Mouse (Mus musculus) forebrain, postnatal 0 days (tissue): ENCODE results near the gene Gdf9. TPM values are rescaled to one million over a fixed set of nuclear protein-coding genes. Genes with fewer than 3 reads are reported as not detected.

Experiments used
- ATAC-seq: fragments of 200-750 bp; cut with Nextera tagmentation; 2 replicates; pipeline ENCODE4 v1.8.0; 2017; ENCODE audit warnings: mild to moderate bottlenecking, moderate library complexity
- DNase-seq: peaks from one replicate; pipeline ENCODE4 v3.0.0-alpha.2; 2015
- H3K27ac ChIP-seq: fragments of 300-500 bp; sonication (generic); 2 replicates; pipeline ENCODE4 v1.5.1; 2014; ENCODE audit warnings: low read depth, mild to moderate bottlenecking, antibody characterized with exemption, low read length, moderate library complexity, mixed read lengths
- H3K27me3 ChIP-seq: fragments of 300-500 bp; sonication (generic); 2 replicates; pipeline ENCODE4 v1.6.1; 2014; ENCODE audit warnings: mild to moderate bottlenecking, low read length, mixed read lengths; ENCODE audit not compliant: insufficient read depth
- H3K36me3 ChIP-seq: fragments of 300-500 bp; sonication (generic); 2 replicates; pipeline ENCODE4 v1.6.1; 2014; ENCODE audit warnings: mild to moderate bottlenecking, moderate library complexity; ENCODE audit not compliant: insufficient read depth
- H3K4me1 ChIP-seq: fragments of 300-500 bp; sonication (generic); 2 replicates; pipeline ENCODE4 v1.6.1; 2014; ENCODE audit warnings: antibody characterized with exemption; ENCODE audit not compliant: insufficient read depth
- H3K4me2 ChIP-seq: fragments of 300-500 bp; sonication (generic); 2 replicates; pipeline ENCODE4 v1.6.1; 2014; ENCODE audit warnings: low read depth, mild to moderate bottlenecking, moderate library complexity
- H3K4me3 ChIP-seq: fragments of 300-500 bp; sonication (generic); 2 replicates; pipeline ENCODE4 v1.5.1; 2014; ENCODE audit warnings: low read depth, low read length, mixed read lengths
- H3K9ac ChIP-seq: fragments of 300-500 bp; sonication (generic); 2 replicates; pipeline ENCODE4 v1.6.1; 2014; ENCODE audit warnings: mild to moderate bottlenecking
- H3K9me3 ChIP-seq: fragments of 300-500 bp; sonication (generic); 2 replicates; pipeline ENCODE4 v1.6.1; 2016; ENCODE audit warnings: low read length
- CTCF ChIP-seq: sonication (generic); IDR thresholded peaks from 2 replicates; pipeline ENCODE4 v1.5.1; 2016; ENCODE audit warnings: antibody characterized with exemption, control low read depth, low read depth
- WGBS: fragments of 180-500 bp; shearing (Covaris S2); extraction: QIAGEN DNeasy Blood & Tissue Kit; methylation state at CpG from one replicate; pipeline ENCODE4 v1.1.7; 2014; 5-methylcytosine and 5-hydroxymethylcytosine counted together
- polyA plus RNA-seq: library from polyadenylated mRNA; unstranded; fragments of >200 nt; fragmentation: Nextera tagmentation; extraction: Ambion mirVana; gene quantifications from 2 replicates; pipeline ENCODE4 v1.2.1, GENCODE M21; 2015
- total RNA-seq: library from RNA; depleted of rRNA; stranded (reverse); fragments of >200 nt; gene quantifications from 2 replicates; pipeline ENCODE4 v1.2.3, GENCODE M21; 2014

Gene Gdf9
- total and polyA plus RNA-seq, 2 experiments from 2014 or later = 0.67 to 2.0 TPM

GRCm38 (mm10) chr11:53475620-53476019 is 44.8 kb downstream of the Gdf9 start:
- no peaks in the 10 kb centered on the region for H3K9me3 ChIP-seq
- DNase-seq (peak; percentile 61), ATAC-seq (peak; percentile 66)
- no peak for TF ChIP-seq CTCF
- WGBS = 10% methylated on average over 8 of the region's 8 CpGs
- peak overlapping the region; percentile 41 for H3K9ac ChIP-seq
- H3K4me1 ChIP-seq = peaks cover 12% of the 10 kb centered on the region
- no peaks in the 10 kb centered on the region for H3K36me3 ChIP-seq
- peak overlapping the region; percentile 89 for H3K27ac ChIP-seq
- 0 out of 2 replicates have a peak, but pooled peaks cover 14% of the 10 kb centered on the region for H3K27me3 ChIP-seq
- peak overlapping the region; percentile 16 for H3K4me3 ChIP-seq
- peak overlapping the region; percentile 43 for H3K4me2 ChIP-seq

GRCm38 (mm10) chr11:53477833-53478232 is 47.0 kb downstream of the Gdf9 start:
- no peak for TF ChIP-seq CTCF
- Histone ChIP-seq H3K27me3 (0 out of 2 replicates have a peak, but pooled peaks cover 17% of the 10 kb centered on the region), H3K9me3 (no peaks in the 10 kb centered on the region), H3K9ac (no peak overlapping the region), H3K4me1 (peaks cover 9% of the 10 kb centered on the region), H3K36me3 (no peaks in the 10 kb centered on the region), H3K4me3 (no peak overlapping the region), H3K27ac (no peak overlapping the region), H3K4me2 (peak overlapping the region; percentile 59; the same call in 1 of the 2 replicates)
- DNase-seq = no peak
- WGBS = 55% methylated on average over 7 of the region's 7 CpGs
- ATAC-seq = no peak

- 0 out of 2 replicates have a peak, but pooled peaks cover 17% of the 10 kb centered on the region for H3K27me3 ChIP-seq
- H3K4me2 ChIP-seq = peak overlapping the region; percentile 59
- DNase-seq = no peak
- 0 out of 2 replicates have a peak, but pooled peaks have one; percentile 12 for ATAC-seq
- WGBS = 6% methylated on average over 79 of the region's 79 CpGs
- 0 out of 2 replicates have a peak overlapping the region, but pooled peaks have one; percentile 50 for H3K27ac ChIP-seq
- H3K4me1 ChIP-seq = peaks cover 9% of the 10 kb centered on the region
- peak overlapping the region; percentile 53 for H3K9ac ChIP-seq
- peak overlapping the region; percentile 40 for H3K4me3 ChIP-seq
- TF ChIP-seq CTCF = no peak
- no peaks in the 10 kb centered on the region for H3K9me3 ChIP-seq
- no peaks in the 10 kb centered on the region for H3K36me3 ChIP-seq
Observed at GRCm38 (mm10) chr11:53478383-53479170, 47.8 kb downstream of the Gdf9 start.

DNA sequence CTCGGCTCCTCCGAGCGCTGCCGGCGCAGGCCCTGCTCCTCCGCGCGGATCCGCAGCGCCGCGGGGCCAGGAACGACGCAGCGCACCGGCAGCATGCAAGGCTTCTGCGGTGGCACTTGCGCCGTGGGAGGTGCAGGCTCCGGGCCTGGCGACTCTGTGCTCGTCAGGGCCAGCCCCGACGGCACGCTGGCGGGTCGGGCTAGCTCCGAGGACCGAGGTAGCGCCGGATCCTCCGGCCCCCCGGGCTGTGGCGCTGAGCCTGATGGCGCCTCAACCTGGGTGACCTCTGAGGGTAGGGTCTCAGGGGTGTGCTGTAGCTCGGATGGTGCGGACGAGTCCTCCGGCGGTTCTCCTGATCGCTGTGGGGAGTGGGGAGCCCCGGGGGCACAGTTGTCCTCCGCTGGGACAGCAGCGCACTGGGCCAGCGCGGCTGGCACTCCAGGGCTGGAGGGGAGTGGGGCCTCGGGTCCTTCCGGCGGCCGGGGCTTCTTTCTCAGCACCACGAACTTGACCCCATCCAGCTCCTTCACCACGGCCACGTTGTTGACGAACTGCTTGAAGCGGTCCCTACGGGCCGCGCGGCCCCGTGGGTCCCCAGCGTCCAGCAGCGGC is 48.5 kb downstream of the Gdf9 start:
- Histone ChIP-seq H3K4me1 (peaks cover 9% of the 10 kb centered on the region), H3K27me3 (0 out of 2 replicates have a peak, but pooled peaks cover 17% of the 10 kb centered on the region), H3K36me3 (no peaks in the 10 kb centered on the region), H3K27ac (peak overlapping the region; percentile 50; the same call in 1 of the 2 replicates), H3K9ac (peak overlapping the region; percentile 53), H3K9me3 (no peaks in the 10 kb centered on the region), H3K4me3 (peak overlapping the region; percentile 40), H3K4me2 (peak overlapping the region; percentile 59)
- no peak for TF ChIP-seq CTCF
- ATAC-seq = peak; percentile 40; the same call in 1 of the 2 replicates
- 4% methylated on average over 62 of the region's 62 CpGs for WGBS
- DNase-seq = peak; percentile 58

- WGBS = 3% methylated on average over 40 of the region's 40 CpGs
- Histone ChIP-seq H3K4me3 (peak within 1 kb of the TSS; percentile 40), H3K9me3 (no peaks in the 10 kb centered on the region), H3K9ac (peak within 1 kb of the TSS; percentile 53), H3K27me3 (0 out of 2 replicates have a peak, but pooled peaks cover 17% of the 10 kb centered on the region), H3K27ac (peak within 1 kb of the TSS; percentile 50; the same call in 1 of the 2 replicates), H3K4me1 (peaks cover 9% of the 10 kb centered on the region), H3K36me3 (no peaks in the 10 kb centered on the region), H3K4me2 (peak within 1 kb of the TSS; percentile 59)
- ATAC-seq (peak; percentile 66), DNase-seq (peak; percentile 65)
- TF ChIP-seq CTCF = peak; percentile 40
Observed at GRCm38 (mm10) chr11:53479783-53480301, 49.0 kb downstream of the Gdf9 start, which contains the start of the genes Gm9945 and Sowaha. Gene Gm9945, plus strand, starts transcription at chr11:53480166. Gene Sowaha, minus strand, starts transcription at chr11:53480274.

- no peak for TF ChIP-seq CTCF
- H3K4me2 ChIP-seq = no peak overlapping the region
- H3K36me3 ChIP-seq = no peaks in the 10 kb centered on the region
- H3K4me1 ChIP-seq = no peaks in the 10 kb centered on the region
- no peaks in the 10 kb centered on the region for H3K9me3 ChIP-seq
- ATAC-seq = no peak
- no peak overlapping the region for H3K4me3 ChIP-seq
- H3K27ac ChIP-seq = no peak overlapping the region
- H3K9ac ChIP-seq = no peak overlapping the region
- H3K27me3 ChIP-seq = 0 out of 2 replicates have a peak, but pooled peaks cover 17% of the 10 kb centered on the region
- 74% methylated on average over 4 of the region's 4 CpGs for WGBS
- no peak for DNase-seq
Observed at GRCm38 (mm10) chr11:53481088-53481730, 50.4 kb downstream of the Gdf9 start.
